Mouse (Mus musculus) gastrocnemius, postnatal 10 days (tissue): ENCODE measurements around the gene Carhsp1. TPM values are rescaled to one million over a fixed set of nuclear protein-coding genes. Genes with fewer than 3 reads are reported as not detected.
A peak's percentile ranks its signal among the peaks of the same experiment; 100 is the strongest.

Experiments
- DNase-seq: peaks from one replicate; pipeline ENCODE4 v3.0.0; 2021; ENCODE audit warnings: mixed read lengths
- microRNA-seq, 2 experiments: library from miRNA; unstranded; fragments of <30 nt; microRNA quantifications; one replicate each; pipeline ENCODE4 v1.2.0; 2021
- total RNA-seq, 2 experiments: library from RNA; stranded (reverse); gene quantifications; 2 replicates each; pipeline ENCODE4 v1.2.3; 2021

Carhsp1 gene
- total RNA-seq, 2 experiments from 2014 or later: 22.3 to 25.9 TPM

DNA sequence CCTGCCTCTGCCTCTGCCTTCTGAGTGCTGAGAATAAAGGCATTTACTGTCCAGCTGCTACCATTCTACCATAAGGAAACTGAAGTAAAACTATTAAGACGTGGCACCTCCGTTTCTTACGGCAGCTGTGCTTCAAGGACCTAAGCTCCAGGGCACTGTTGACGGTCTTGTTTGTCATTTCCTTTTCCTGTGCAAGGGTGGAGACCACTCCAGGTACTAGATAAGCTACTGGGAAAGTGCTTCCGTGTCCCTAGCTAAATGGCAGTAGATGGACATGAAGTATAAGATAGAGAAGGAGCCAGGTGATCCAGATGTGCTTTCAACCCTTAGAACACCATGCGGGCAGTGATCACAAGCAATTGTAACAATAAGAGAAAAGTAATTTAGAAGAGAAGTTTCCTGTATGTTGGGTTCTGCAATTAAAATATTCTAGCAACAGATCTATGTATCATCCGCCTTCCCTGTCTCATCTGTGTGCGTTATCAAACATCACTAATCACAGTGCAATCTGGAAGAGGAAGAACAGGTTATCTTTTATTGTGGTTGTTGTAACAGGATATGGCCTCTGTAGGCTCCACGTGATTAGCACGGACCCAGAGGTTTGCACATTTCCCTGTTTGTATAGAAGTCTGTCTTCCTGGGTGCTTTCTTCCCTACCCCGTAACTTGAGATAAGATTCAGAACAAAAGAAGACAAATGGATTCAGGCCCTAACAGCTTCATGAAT lies 32.3 kb downstream of the Carhsp1 start:
- DNase-seq: no peak

DNA sequence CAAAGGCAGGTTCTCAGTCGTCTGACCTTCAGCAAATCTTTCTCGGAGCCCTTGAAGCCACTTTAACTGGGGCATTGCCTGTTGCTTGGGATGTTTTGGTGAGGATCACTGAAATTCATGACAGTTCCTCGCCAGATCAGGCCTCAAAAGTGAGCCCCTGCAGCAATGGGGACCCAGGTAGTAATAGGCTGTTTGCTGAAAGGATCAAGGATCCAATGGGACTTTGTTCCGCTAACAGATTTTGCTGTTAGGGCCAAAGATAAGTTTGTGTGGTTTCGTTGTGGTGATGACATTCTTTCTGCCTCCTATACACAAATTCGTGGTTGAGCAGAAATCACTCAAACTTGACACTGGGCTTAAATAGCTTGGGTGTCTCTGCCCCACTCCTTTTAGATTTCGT lies 33.8 kb downstream of the Carhsp1 start:
- no peak for DNase-seq

DNA sequence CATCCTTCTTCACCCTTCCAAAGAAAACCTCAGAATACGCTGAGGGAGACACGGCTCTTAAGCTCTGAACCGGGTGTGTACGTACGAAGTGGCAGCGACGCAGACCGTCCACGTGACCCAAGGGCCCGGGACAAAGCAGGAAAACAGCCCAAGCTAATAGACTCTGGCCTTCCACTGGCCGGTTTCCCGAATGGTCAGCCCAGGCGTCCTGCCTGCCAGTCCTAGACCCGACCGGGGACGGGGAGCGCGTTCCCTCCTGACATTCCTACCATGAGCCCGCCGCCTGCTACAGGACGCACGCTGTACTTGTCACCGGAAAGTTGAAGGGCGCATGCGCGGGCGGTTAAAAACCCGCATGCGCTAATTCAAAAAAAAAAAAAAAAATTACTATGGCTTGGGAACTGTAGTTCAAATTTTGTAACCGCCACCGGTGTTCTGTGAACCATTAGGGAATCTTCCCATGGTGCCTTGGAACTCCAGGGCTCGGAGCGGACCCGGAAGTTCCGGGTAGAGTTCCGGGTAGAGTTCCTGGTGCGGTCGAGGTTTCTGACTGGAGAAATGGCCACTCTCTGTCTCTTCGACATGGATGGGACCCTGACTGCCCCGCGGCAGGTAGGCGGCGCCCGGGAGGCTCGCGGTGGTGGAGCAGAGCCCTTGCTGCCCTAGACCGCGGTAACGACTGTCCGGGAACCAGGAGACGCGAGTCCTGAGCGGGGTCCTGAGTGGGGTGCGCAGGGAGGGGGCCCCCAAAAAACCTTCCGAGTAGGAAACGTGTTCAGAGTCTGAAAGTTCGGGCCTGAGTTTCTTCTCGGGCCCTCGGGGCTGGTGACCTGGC lies 34.5 kb downstream of the Carhsp1 start, which contains the start of the genes Pmm2 and Tmem186:
Gene Pmm2 (plus strand): TSS at position 458 of the 835 bp plus-strand sequence.
Gene Tmem186 (minus strand): TSS at position 496 of the 835 bp plus-strand sequence.
- DNase-seq: peak; percentile 82

DNA sequence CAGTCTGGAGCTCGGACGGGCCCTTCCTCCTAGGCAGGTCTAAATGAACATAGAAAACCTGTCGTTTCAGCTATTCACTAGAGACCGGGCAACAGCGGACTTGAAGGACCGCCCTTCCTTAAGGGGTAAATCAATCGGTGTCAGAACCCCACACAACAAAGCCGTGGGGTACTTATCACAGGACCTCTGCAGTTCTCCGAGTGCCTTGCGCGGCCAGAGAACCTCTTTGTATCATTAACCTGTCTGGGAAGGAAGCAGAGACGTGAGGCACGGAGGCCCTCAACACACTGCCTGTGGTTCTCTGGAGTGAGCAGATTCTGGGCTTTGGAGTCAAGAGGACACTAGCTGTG lies 35.1 kb downstream of the Carhsp1 start:
- DNase-seq: no peak

DNA sequence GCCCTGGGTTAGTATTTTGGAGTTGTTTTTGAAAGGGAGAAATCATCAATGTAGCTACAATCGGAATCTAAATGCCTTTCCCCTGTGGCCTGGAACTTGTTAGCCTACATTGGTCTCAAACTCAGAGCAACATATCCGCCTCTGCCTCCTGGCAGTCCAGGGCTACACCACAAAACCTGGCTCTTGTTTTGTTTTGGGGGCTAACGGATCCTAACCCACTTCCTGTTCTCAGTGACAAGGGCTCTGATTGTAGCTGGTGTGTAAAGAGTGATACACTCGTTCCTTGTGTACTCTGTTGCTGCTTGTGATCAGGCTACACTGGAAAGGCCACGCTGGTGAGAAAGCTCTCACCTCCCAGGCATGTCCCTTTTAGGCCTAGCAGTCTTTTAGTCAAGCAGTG lies 40.5 kb downstream of the Carhsp1 start:
- DNase-seq: no peak

DNA sequence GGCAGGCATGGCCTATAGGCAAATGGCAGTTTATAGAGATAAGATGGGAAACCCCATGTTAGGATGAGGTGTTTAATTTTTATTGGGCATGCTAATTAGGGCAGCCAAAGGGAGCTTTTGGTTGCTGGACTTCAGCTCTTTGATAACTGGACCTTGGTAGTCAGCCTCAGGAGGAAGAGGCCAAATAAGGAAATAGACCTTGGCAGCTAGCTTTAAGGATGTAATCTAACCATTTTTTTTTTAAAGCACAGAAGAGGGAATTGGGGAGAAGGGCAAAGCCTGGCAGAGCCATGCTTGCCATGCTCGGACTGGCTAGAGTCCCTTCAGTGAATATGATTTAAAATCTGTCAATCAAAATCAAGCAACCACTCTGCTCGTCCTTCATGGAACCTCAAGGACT lies 41.5 kb downstream of the Carhsp1 start:
- no peak for DNase-seq

DNA sequence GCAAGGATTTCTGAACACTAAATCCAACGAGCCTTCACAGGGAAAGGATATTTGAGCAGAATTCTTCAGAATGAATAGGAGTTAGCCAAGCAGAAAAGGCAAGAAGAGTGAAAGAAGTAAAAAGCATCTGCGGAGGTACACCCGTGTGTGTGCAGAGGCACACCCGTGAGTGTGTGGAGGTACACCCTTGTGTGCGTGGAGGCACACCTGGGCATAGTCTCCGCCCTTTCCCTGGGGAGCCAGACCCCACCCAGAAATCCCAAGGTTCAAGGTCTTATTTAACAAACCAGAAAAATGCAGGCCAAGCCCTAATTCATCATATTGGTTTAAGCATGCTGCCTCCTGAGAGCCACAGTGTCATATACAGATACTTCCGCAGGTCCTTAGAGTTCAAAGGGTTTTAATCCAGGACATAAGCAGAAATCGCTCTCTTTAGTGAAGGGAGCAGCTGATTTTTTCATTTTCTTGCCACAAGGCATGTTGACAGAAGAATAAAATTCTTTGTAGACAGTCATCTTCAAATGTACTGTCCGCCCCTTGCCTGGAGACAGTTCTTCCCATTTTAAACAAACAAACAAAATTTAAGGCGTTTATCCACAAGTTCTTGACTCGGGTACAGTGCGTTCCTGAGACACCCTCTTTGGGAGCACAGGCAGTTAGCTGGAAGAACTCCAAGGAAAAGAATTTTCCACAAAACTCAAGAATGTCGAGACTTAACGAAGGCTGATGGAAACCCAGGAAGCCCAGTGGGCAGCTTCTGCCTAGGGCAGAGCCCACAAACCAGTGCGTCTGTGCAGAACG lies 51.4 kb downstream of the Carhsp1 start:
- DNase-seq: no peak

DNA sequence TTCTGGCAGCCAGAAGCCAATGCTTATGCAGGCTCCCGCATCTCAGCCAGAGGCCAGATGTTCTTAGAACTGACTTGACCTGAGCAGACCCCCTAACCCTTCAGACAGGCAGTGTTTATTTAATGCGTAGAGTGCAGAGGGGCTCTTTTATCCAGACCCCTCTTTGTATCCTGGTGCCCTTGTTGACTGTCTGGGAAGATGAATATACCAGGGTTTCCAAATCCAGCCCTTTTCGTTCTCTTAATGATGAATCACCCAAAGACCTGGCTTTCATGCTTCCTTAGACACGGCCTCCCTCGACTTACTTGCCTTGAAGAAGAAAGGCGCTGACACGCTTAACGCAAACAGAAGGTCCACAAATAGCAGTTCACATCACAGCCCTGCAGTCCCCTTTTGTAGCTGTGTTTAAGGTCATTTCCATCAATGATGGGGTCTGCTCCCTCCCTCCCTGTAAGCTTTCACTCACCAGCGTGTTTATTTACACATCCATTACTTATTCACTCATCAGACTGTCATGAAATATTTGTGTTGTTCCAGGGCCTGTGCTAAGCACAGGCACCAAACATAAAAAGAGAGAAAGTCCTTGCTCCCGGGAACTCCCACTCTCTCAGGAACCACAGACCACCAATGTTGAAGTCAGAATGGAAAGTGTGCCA lies 52.2 kb downstream of the Carhsp1 start:
- no peak for DNase-seq

DNA sequence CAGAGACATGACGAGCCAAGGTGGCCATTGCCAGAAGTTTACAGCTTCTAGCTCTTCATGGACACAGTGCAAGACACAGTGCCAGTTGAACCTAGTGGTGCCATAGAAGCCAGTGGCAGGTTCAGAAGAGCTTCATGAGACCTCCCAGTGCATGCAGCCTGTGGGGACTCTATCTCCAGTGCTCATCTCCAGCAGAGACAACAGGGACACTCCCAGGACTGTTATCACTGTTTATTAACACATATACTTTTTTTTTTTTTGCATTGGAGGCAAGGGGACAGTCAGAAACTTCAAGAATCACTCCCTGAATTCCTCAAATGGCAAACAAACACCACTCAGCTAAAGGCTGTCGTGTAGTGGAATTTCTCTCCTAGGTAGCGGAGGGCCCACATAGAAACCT lies 58.5 kb downstream of the Carhsp1 start:
- no peak for DNase-seq

DNA sequence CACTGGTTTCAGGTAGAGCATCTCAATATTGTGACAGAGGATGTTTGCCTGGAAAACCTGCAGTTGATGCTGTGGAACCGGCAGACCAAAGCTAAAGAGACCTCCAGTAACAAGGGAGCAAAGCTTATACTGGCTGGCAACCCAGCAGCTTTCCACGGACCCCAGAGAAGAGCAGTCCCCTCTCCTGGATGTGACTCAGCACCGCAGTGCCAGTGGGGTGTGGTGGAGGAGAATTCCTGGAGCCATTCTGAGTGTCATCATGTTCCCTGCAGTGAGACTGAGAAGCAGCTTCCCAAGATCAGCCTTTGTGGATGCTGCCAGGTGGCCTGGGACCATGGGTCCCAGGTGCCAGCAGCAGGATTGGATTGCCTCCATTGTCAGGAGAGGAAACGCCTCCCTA lies 58.9 kb downstream of the Carhsp1 start:
- DNase-seq: no peak

DNA sequence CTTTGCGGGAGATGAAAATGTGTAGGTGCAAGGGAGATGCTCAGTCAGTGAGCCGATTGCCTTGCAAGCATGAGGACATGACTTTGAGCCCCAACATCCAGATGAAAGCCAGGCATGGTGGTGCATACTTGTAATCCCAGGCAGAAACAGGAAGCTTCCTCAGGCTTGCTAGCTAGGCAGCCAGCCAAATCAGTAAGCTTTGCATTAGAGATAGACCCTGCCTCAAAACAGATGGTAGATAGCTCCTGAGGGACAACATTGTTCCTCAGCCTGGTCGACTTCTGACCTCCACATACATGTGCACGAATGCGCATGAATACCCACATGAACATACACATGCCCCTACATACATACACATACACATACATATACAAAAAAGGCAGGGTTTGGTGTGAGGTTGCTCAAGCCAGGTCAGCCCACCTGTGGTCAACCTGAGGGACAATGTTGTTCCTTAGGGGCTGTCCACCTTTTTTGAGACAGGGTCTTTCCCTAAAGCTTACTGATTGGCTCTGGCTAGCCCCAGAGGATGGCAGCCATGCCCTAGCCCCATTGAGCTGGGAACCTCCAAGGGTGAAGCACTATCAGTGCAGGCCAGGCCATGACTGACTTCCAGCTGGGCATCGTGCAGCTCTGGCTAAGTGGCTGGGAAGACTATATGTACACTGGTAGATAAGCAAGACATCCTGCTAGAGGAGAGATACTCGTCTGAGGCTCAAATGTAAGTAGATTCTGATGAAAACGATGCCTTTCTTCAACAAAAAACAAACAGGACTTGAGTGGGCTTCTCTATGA lies 59.5 kb downstream of the Carhsp1 start:
- no peak for DNase-seq

DNA sequence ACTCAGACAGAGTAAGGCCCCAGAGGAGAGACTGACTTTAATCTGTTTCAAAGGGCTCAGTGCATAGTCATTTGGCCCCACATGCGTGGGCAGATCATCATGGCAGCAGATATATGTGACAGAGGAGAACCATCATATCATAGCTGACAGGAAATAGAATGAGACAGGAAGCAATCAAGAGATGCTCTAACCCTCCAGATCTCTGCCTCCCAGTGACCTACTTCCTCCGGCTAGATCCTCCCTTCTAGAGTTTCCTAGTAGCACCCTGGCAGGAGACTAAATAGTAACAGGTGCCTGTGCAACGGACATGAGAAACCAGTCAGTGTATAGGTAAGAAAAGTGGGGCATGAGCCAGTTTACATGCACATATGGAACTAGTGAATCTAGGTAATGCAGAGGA lies 61.6 kb downstream of the Carhsp1 start:
- DNase-seq: no peak

Small RNA genes within 50 kb of the gene (microRNA-seq; reads per million reads assigned to microRNA genes)
- gene Gm22137: 0 reads per million in 2 experiments

Other genes with a start within 250 kb of the Carhsp1 start
- gene Tmem114, start 247.0 kb downstream of the Carhsp1 start, total RNA-seq: not detected
- 10 to 100 TPM; 56.5 to 69.3 TPM for gene Mettl22, start 201.4 kb downstream of the Carhsp1 start, total RNA-seq
- 1 to 10 TPM; 6.8 to 7.1 TPM for gene Abat, start 158.7 kb downstream of the Carhsp1 start, total RNA-seq
- 10 to 100 TPM; 29.1 to 30.7 TPM for gene Pmm2, start 34.5 kb downstream of the Carhsp1 start, total RNA-seq
- 1 to 10 TPM; 8.6 to 9.2 TPM for gene Tmem186, start 34.4 kb downstream of the Carhsp1 start, total RNA-seq
- gene Gm5767, start 8.6 kb upstream of the Carhsp1 start, total RNA-seq: not detected
- gene Usp7, start 120.2 kb upstream of the Carhsp1 start, total RNA-seq: 10 to 100 TPM; 57.8 to 67.7 TPM
- gene 1810013L24Rik, start 157.9 kb upstream of the Carhsp1 start, total RNA-seq: 10 to 100 TPM; 64.1 to 68.9 TPM